Comparison of ENCODE assay signal across 24 mouse cellular contexts in genomic region chr17:88549411-88550191, GRCm38 (mm10). TPM values are rescaled to one million over a fixed set of nuclear protein-coding genes. Genes with fewer than 3 reads are reported as not detected.
A peak's percentile ranks its signal among the peaks of the same experiment; 100 is the strongest.
DNase-seq lines count a peak whose midpoint lies in the region; ATAC-seq and TF ChIP-seq lines count a peak whose summit lies in the region.
"Had no signal": no experiment of that assay in that cellular context is flagged by ENCODE, and none has a peak within 500 bp of the region (broad histone marks: within the 10 kb centered on the region; RNA-seq: fewer than 3 reads in every experiment).

No protein-coding gene starts in this region.

- intact Hi-C loops in heart, adult 2 months (cut with DNase I): no loop called here

- no peak for DNase-seq in heart, embryonic 10.5 days (ENCODE audit: low spot score)
- DNase-seq in heart, adult 2 months: no peak
- peak; percentile 22 for DNase-seq in ES-CJ7 (ENCODE audit: low read depth, low spot score)
- DNase-seq in gastrocnemius, postnatal 4 days (ENCODE audit: low spot score in 2 of 2): no peak
- DNase-seq in spleen, postnatal 14 days (ENCODE audit: low spot score in 2 of 2): no peak
- DNase-seq: adrenal gland, postnatal 36 days; cerebellum, adult 11-12 months; cerebellum, postnatal 10 days; heart, postnatal 14 days; kidney, adult 18-20 months; kidney, postnatal 4 days; right cerebral cortex, postnatal 25 days; thymus, postnatal 14 days had no signal

- no peaks in the 10 kb centered on the region for H3K79me2 ChIP-seq in heart, adult 2 months (replicated peaks; ENCODE audit: control insufficient read depth, insufficient read depth, low read length)

- H3K9me3 ChIP-seq in heart, embryonic 10.5 days: no peaks in the 10 kb centered on the region
- H3K9me3 ChIP-seq in liver, embryonic 15.5 days (replicated peaks): no peaks in the 10 kb centered on the region
- H3K9me3 ChIP-seq: embryonic facial prominence, embryonic 12.5 days; forebrain, embryonic 13.5 days; heart, embryonic 13.5 days; limb, embryonic 10.5 days; midbrain, embryonic 13.5 days had no signal

- H3K27ac ChIP-seq in heart, embryonic 10.5 days: 0 out of 2 replicates have a peak overlapping the region, but pooled peaks have one; percentile 6
- H3K27ac ChIP-seq in heart, adult 2 months: no peak overlapping the region
- H3K27ac ChIP-seq in liver, embryonic 15.5 days (replicated peaks): no peak overlapping the region
- H3K27ac ChIP-seq: embryonic facial prominence, embryonic 12.5 days; forebrain, embryonic 13.5 days; heart, embryonic 13.5 days; limb, embryonic 10.5 days; midbrain, embryonic 13.5 days had no signal

- H3K27me3 ChIP-seq in heart, embryonic 10.5 days (ENCODE audit: insufficient read depth, poor library complexity, severe bottlenecking): no peaks in the 10 kb centered on the region
- H3K27me3 ChIP-seq in heart, adult 2 months (ENCODE audit: control insufficient read depth, insufficient read depth, low read length): no peaks in the 10 kb centered on the region
- no peaks in the 10 kb centered on the region for H3K27me3 ChIP-seq in liver, embryonic 15.5 days
- H3K27me3 ChIP-seq: embryonic facial prominence, embryonic 12.5 days; forebrain, embryonic 13.5 days; heart, embryonic 13.5 days; midbrain, embryonic 13.5 days had no signal

- no peak overlapping the region for H3K4me3 ChIP-seq in heart, embryonic 10.5 days
- H3K4me3 ChIP-seq in heart, adult 2 months: no peak overlapping the region
- H3K4me3 ChIP-seq in liver, embryonic 15.5 days (replicated peaks): no peak overlapping the region
- H3K4me3 ChIP-seq: embryonic facial prominence, embryonic 12.5 days; erythroblast, embryonic 14.5 days; forebrain, embryonic 13.5 days; heart, embryonic 13.5 days; limb, embryonic 10.5 days; midbrain, embryonic 13.5 days had no signal

- 47% methylated on average over 24 of the region's 24 CpGs for WGBS in heart, embryonic 10.5 days
- WGBS in heart, adult 2 months: 82% methylated on average over 24 of the region's 24 CpGs
- WGBS in liver, embryonic 15.5 days (ENCODE audit: insufficient replicate concordance): 60% methylated on average over 24 of the region's 24 CpGs

- H3K9ac ChIP-seq in heart, adult 2 months (ENCODE audit: low read depth, low read length): no peak overlapping the region
- H3K9ac ChIP-seq in liver, embryonic 15.5 days: no peak overlapping the region
- H3K9ac ChIP-seq: embryonic facial prominence, embryonic 12.5 days; forebrain, embryonic 13.5 days; heart, embryonic 13.5 days; midbrain, embryonic 13.5 days had no signal

- 0 out of 2 replicates have a peak overlapping the region, but pooled peaks have one; percentile 4 for H3K4me2 ChIP-seq in liver, embryonic 15.5 days
- H3K4me2 ChIP-seq: embryonic facial prominence, embryonic 12.5 days; forebrain, embryonic 13.5 days; heart, embryonic 13.5 days; midbrain, embryonic 13.5 days had no signal

- no peak for TF ChIP-seq POLR2A in heart, adult 2 months (IDR thresholded peaks at IDR 0.05; ENCODE audit: insufficient read depth, low read depth, low read length)

- H3K36me3 ChIP-seq in heart, embryonic 10.5 days: peaks cover 29% of the 10 kb centered on the region
- 0 out of 2 replicates have a peak, but pooled peaks cover 2% of the 10 kb centered on the region for H3K36me3 ChIP-seq in heart, adult 2 months (ENCODE audit: control insufficient read depth, insufficient read depth, low read length)
- peaks cover 26% of the 10 kb centered on the region for H3K36me3 ChIP-seq in liver, embryonic 15.5 days (replicated peaks)

- TF ChIP-seq EP300 in heart, adult 2 months (IDR thresholded peaks at IDR 0.05; ENCODE audit: insufficient read depth, low read depth, low read length): no peak

- TF ChIP-seq CTCF in heart, adult 2 months (IDR thresholded peaks at IDR 0.05): no peak

- H3K4me1 ChIP-seq in heart, embryonic 10.5 days: peaks cover 34% of the 10 kb centered on the region
- peaks cover 3% of the 10 kb centered on the region for H3K4me1 ChIP-seq in heart, adult 2 months (ENCODE audit: control insufficient read depth, insufficient read depth, low read length)
- peaks cover 43% of the 10 kb centered on the region for H3K4me1 ChIP-seq in liver, embryonic 15.5 days (replicated peaks)
- H3K4me1 ChIP-seq: forebrain, embryonic 13.5 days had no signal

- peak; percentile 60; the same call in 1 of the 2 replicates for ATAC-seq in erythroblast, adult 5-6 weeks (replicated peaks; ENCODE audit: low FRiP score, poor library complexity, severe bottlenecking)
- ATAC-seq in liver, embryonic 15.5 days (ENCODE audit: insufficient read depth): peak; percentile 45
- no peak for ATAC-seq in CD4-positive, CD25-positive, alpha-beta regulatory T cell, adult 4 months
- ATAC-seq: forebrain, embryonic 13.5 days; lung, postnatal 0 days; midbrain, embryonic 13.5 days had no signal

RNA-seq across cellular contexts. Expression of gene Ppp1r21, which starts 19.7 kb away (rescaled TPM):
- polyA plus RNA-seq in heart, embryonic 10.5 days (2016; fragmentation: Nextera tagmentation; extraction: Ambion mirVana): 17.3 and 19.6 TPM in 2 replicates
- total RNA-seq in heart, adult 2 months (2021): 1 to 10 TPM; 8.8 to 9.9 TPM
- polyA plus RNA-seq in heart, adult 2 months (2012; rRNA removed): 9.2 and 14.1 TPM in 2 replicates
- total RNA-seq in erythroblast, adult 5-6 weeks (2015; ENCODE audit: low replicate concordance): 15.9 and 16.3 TPM in 2 replicates
- 12.8 and 13.6 TPM in 2 replicates for total RNA-seq in erythroblast, adult 5-6 weeks (2017; ENCODE audit: low replicate concordance)
- 9.6 and 9.7 TPM in 2 replicates for polyA plus RNA-seq in liver, embryonic 15.5 days (2015; fragmentation: Nextera tagmentation; extraction: Ambion mirVana)
- 10 to 100 TPM; 26.4 to 39.4 TPM for polyA plus RNA-seq in CD4-positive, CD25-positive, alpha-beta regulatory T cell, adult 4 months (2017; shearing (Covaris generic))
- total RNA-seq in gastrocnemius, postnatal 4 days (2021): 10 to 100 TPM; 18.5 to 18.6 TPM

RNA-seq across cellular contexts. Expression of gene Ston1, which starts 47.9 kb away (rescaled TPM):
- 3.6 and 4.5 TPM in 2 replicates for polyA plus RNA-seq in heart, embryonic 10.5 days (2016; fragmentation: Nextera tagmentation; extraction: Ambion mirVana)
- 10 to 100 TPM; 18.9 to 21.8 TPM for total RNA-seq in heart, adult 2 months (2021)
- polyA plus RNA-seq in heart, adult 2 months (2012; rRNA removed): 9.4 and 16.8 TPM in 2 replicates
- not detected in 2 replicates for total RNA-seq in erythroblast, adult 5-6 weeks (2015; ENCODE audit: low replicate concordance)
- not detected in 2 replicates for total RNA-seq in erythroblast, adult 5-6 weeks (2017; ENCODE audit: low replicate concordance)
- polyA plus RNA-seq in liver, embryonic 15.5 days (2015; fragmentation: Nextera tagmentation; extraction: Ambion mirVana): 0.77 and 0.96 TPM in 2 replicates
- 1 to 10 TPM; 2.1 to 2.9 TPM for polyA plus RNA-seq in CD4-positive, CD25-positive, alpha-beta regulatory T cell, adult 4 months (2017; shearing (Covaris generic))
- total RNA-seq in gastrocnemius, postnatal 4 days (2021): 10 to 100 TPM; 20.4 to 25.6 TPM
- total RNA-seq: monocyte, adult 5-6 weeks had no signal
- polyA plus RNA-seq: erythroblast, embryonic 14.5 days had no signal
